Mouse (Mus musculus) midbrain, embryonic 16.5 days (tissue): ENCODE measurements at regions not wholly inside any gene's neighbourhood (a gene's known extent, or its start where the extent isn't known, plus 50 kb on each side); places are given as distances from the start of the nearest gene placed in this dataset.

ENCODE experiments used
- ATAC-seq: fragments of 200-750 bp; cut with Nextera tagmentation; 2 replicates; pipeline ENCODE4 v1.8.0; 2017; ENCODE audit warnings: moderate TSS enrichment
- H3K27ac ChIP-seq: fragments of 300-500 bp; sonication (generic); 2 replicates; pipeline ENCODE4 v1.5.1; 2014; ENCODE audit warnings: mild to moderate bottlenecking, low read length, mixed read lengths
- H3K27me3 ChIP-seq: fragments of 300-500 bp; sonication (generic); 2 replicates; pipeline ENCODE4 v1.6.1; 2014; ENCODE audit warnings: low read depth, low read length, mixed read lengths; ENCODE audit not compliant: control insufficient read depth, insufficient read depth
- H3K36me3 ChIP-seq: fragments of 300-500 bp; sonication (generic); 2 replicates; pipeline ENCODE4 v1.6.1; 2014; ENCODE audit warnings: mild to moderate bottlenecking, low read length, moderate library complexity, mixed read lengths; ENCODE audit not compliant: control insufficient read depth, insufficient read depth
- H3K4me1 ChIP-seq: fragments of 300-500 bp; sonication (generic); 2 replicates; pipeline ENCODE4 v1.6.1; 2014; ENCODE audit warnings: mild to moderate bottlenecking, low read length, mixed read lengths; ENCODE audit not compliant: control insufficient read depth, insufficient read depth
- H3K4me2 ChIP-seq: fragments of 300-500 bp; sonication (generic); 2 replicates; pipeline ENCODE4 v1.6.1; 2014; ENCODE audit warnings: mild to moderate bottlenecking, low read length, mixed read lengths
- H3K4me3 ChIP-seq: fragments of 300-500 bp; sonication (generic); 2 replicates; pipeline ENCODE4 v1.5.1; 2014; ENCODE audit warnings: low read depth, mild to moderate bottlenecking, low read length, moderate library complexity, mixed read lengths
- H3K9ac ChIP-seq: fragments of 300-500 bp; sonication (generic); 2 replicates; pipeline ENCODE4 v1.6.1; 2014; ENCODE audit warnings: low read depth, low read length, mixed read lengths
- H3K9me3 ChIP-seq: fragments of 300-500 bp; sonication (generic); replicated peaks from 2 replicates; pipeline ENCODE4 v1.6.1; 2014; ENCODE audit warnings: mild to moderate bottlenecking, low read length, mixed read lengths; ENCODE audit not compliant: control insufficient read depth, poor library complexity, severe bottlenecking
- WGBS: fragments of 180-500 bp; shearing (Covaris S2); extraction: QIAGEN DNeasy Blood & Tissue Kit; methylation state at CpG from one replicate; pipeline ENCODE4 v1.1.7; 2014; 5-methylcytosine and 5-hydroxymethylcytosine counted together

DNA sequence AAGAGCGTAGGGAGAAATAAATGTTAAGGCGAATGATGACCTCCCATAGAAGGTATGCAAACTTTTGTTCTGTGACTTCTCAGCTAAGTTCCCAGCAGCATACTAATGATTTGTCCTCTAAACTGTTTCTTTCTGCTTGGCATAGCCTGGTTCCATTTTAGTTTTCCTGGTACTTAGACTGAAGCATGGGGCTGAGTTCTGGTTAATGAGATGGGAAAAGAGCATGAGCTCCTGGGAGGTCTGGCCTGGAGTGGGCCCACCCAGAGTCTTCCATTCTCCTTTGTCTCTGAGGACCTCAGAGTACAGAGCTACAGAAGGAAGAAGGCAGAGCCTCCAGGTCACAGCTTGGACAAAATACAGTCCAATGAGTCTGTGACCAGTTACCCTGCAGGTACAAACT is 586.9 kb upstream of the B3galt2 start:
- H3K27me3 ChIP-seq: no peaks in the 10 kb centered on the region
- no peak overlapping the region for H3K9ac ChIP-seq
- ATAC-seq: no peak
- no peak overlapping the region for H3K4me3 ChIP-seq
- no peaks in the 10 kb centered on the region for H3K9me3 ChIP-seq
- H3K4me2 ChIP-seq: no peak overlapping the region
- H3K36me3 ChIP-seq: no peaks in the 10 kb centered on the region
- no peak overlapping the region for H3K27ac ChIP-seq
- H3K4me1 ChIP-seq: no peaks in the 10 kb centered on the region
- WGBS: 96% methylated on average over 2 of the region's 2 CpGs

DNA sequence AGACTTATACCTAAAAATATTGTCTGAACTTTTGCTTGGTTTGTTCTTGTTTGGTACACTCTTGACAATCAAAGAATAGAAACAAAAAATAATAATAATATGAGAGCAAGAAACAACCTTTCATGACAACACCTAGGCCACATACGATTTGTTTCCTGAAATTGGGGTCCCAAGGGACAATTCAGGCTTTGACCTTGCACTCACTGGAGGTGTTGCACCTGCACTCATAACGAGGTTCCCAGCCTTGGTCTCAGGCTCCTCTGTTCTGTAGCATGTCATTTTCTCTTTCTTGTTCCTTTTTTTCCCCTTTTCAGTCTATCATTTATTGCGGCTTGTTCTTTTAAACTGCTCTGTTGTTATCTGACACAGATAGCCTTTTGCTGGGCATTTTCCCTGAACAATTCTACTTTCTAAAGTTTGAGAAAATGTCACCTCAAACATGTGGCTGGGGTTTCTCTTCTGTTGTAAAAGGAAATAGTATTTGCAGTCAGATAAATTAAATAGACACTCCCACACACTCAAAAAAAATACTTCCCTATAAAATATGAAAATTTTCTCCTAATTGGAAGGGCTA is 585.9 kb upstream of the B3galt2 start:
- no peaks in the 10 kb centered on the region for H3K9me3 ChIP-seq
- no peak overlapping the region for H3K4me2 ChIP-seq
- no peaks in the 10 kb centered on the region for H3K27me3 ChIP-seq
- H3K9ac ChIP-seq: no peak overlapping the region
- no peaks in the 10 kb centered on the region for H3K36me3 ChIP-seq
- no peaks in the 10 kb centered on the region for H3K4me1 ChIP-seq
- no peak overlapping the region for H3K27ac ChIP-seq
- 75% methylated on average over 3 of the region's 3 CpGs for WGBS
- no peak for ATAC-seq
- no peak overlapping the region for H3K4me3 ChIP-seq

DNA sequence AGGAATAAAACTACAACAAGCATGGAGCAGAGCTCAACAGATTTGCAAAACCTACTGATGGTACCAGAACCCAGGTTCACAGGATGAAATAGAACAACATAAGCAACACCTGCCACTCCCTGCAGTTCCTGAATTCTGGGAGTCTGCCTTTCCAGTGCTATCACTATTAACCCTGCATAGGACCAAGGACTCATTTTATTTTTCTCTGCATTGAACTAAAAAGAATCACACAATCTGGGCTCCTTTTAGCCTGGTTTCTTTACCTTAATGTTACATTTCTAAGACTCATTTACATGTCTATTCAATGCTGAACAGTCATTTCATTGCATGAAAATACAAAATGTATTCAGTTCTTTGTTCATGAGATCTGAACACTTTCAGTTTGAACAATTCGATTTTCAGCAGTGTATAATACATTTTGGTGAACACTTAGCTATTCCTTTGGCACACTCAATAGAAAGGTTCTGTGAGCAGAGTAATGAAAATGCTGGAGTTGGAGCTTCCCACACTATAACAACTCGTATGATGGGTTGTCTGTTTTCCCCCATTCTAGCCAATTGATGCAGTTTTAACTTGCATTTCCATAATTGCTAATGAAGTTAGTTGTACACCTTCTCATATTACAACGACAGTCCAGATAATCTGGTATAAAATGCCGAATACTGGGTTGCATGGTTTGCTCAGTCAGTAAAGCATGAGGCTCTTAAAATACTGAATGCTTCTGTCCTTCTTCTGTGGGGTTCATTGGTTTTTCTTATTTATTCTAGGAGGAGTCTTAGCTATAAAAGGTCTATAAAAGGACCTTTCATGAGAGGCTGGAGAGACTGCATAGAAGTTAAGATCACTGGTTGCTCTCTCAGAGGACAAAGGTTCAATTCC is 579.5 kb upstream of the B3galt2 start:
- WGBS: 30% methylated on average over 4 of the region's 4 CpGs
- no peaks in the 10 kb centered on the region for H3K9me3 ChIP-seq
- H3K9ac ChIP-seq: no peak overlapping the region
- no peaks in the 10 kb centered on the region for H3K4me1 ChIP-seq
- H3K4me3 ChIP-seq: no peak overlapping the region
- no peaks in the 10 kb centered on the region for H3K36me3 ChIP-seq
- H3K27me3 ChIP-seq: no peaks in the 10 kb centered on the region
- ATAC-seq: no peak
- H3K27ac ChIP-seq: no peak overlapping the region
- no peak overlapping the region for H3K4me2 ChIP-seq

DNA sequence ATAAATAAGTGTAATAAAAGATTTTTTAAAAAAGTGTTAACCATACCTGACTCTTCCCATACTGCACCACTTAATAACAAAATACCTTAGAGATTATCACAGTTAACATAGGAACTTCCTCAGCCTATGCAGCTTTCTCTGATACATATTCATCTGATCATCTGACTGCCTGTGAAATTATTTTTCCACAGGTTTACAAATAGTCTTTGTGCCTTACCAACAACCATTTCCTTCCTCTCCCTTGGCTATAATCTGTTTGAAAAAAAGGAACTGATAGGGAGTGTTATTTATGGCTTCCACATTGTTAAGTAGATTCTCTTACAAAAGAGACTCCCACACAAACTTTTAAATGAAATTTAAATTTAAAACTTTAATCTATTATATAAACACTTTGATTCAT is 575.0 kb upstream of the B3galt2 start:
- no peaks in the 10 kb centered on the region for H3K4me1 ChIP-seq
- no peaks in the 10 kb centered on the region for H3K36me3 ChIP-seq
- ATAC-seq: no peak
- H3K9me3 ChIP-seq: no peaks in the 10 kb centered on the region
- H3K4me2 ChIP-seq: no peak overlapping the region
- H3K4me3 ChIP-seq: no peak overlapping the region
- H3K27ac ChIP-seq: no peak overlapping the region
- no peaks in the 10 kb centered on the region for H3K27me3 ChIP-seq
- H3K9ac ChIP-seq: no peak overlapping the region

DNA sequence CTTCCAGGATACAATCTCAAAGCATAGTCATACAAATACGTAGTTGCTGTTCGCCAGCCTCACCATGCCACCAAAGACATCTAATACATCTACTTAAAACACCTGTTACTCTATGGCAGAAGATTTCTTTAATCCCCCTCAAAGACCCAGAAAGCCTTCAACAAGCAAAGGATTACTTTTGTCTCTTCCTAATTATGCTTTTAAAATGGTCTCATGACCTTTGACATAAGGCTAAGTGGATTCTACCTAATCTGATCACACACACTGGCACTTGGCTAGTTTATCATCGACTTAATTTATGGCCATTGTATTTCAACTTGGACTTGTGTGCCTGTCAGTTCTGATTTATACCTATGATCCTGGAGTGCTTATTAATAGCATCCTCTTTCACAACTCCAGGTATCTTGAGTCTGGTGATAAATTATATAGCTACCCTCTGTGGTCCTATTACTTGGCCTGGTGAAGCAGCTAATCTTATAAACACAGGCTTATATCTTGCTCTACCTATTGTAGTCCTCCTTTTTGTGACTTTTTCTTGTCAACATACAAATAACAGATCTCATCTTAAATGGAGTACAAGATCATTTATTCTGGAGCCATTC is 568.6 kb upstream of the B3galt2 start:
- Histone ChIP-seq H3K36me3 (no peaks in the 10 kb centered on the region), H3K4me1 (no peaks in the 10 kb centered on the region), H3K9ac (no peak overlapping the region), H3K4me2 (no peak overlapping the region), H3K27me3 (no peaks in the 10 kb centered on the region), H3K4me3 (no peak overlapping the region), H3K9me3 (no peaks in the 10 kb centered on the region), H3K27ac (no peak overlapping the region)
- WGBS: 41% methylated on average over 3 of the region's 3 CpGs
- no peak for ATAC-seq

DNA sequence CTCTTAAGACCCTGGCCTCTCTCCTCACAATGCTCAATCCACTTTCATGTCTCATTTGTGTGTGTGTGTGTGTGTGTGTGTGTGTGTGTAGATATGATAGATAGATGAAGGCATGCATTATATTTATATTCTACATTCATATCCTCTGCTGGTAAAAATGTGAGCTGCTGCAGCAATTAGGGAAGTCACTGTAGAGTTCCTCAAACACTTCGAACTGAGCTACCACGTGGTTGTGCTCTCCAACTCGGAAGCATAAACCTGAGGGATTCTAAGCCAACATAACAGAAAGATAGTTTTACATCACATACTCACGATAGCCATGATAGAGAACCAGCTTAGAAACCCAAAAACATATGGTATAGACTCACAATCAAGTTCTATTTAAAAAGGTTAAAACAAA is 565.5 kb upstream of the B3galt2 start:
- Histone ChIP-seq H3K27ac (no peak overlapping the region), H3K36me3 (no peaks in the 10 kb centered on the region), H3K4me3 (no peak overlapping the region), H3K27me3 (no peaks in the 10 kb centered on the region), H3K9me3 (no peaks in the 10 kb centered on the region), H3K9ac (no peak overlapping the region), H3K4me2 (no peak overlapping the region), H3K4me1 (no peaks in the 10 kb centered on the region)
- 73% methylated on average over 4 of the region's 4 CpGs for WGBS
- no peak for ATAC-seq

DNA sequence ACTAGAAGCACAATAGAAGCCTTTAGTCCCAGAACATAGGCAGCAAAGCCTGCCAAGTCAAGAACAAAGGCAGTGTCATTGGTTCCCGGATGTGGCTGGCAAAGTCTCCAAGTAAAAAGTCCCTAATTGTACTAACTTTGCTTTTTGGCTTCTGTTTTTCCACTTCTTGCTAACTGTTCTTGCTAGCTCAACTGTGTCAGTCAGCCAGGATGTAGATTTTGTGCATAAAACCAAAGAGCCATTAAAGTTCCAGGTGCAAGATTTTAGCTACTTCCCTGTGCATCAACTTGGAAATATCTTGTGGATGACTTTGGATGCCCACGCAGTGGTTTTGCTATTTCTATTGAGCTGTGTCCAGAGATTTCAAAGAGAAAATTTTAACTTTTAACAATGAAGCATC is 560.0 kb upstream of the B3galt2 start:
- no peak overlapping the region for H3K27ac ChIP-seq
- WGBS: 78% methylated on average over 2 of the region's 2 CpGs
- H3K4me1 ChIP-seq: no peaks in the 10 kb centered on the region
- no peak for ATAC-seq
- H3K36me3 ChIP-seq: no peaks in the 10 kb centered on the region
- no peaks in the 10 kb centered on the region for H3K27me3 ChIP-seq
- no peak overlapping the region for H3K4me3 ChIP-seq
- H3K9me3 ChIP-seq: no peaks in the 10 kb centered on the region
- no peak overlapping the region for H3K9ac ChIP-seq
- no peak overlapping the region for H3K4me2 ChIP-seq

DNA sequence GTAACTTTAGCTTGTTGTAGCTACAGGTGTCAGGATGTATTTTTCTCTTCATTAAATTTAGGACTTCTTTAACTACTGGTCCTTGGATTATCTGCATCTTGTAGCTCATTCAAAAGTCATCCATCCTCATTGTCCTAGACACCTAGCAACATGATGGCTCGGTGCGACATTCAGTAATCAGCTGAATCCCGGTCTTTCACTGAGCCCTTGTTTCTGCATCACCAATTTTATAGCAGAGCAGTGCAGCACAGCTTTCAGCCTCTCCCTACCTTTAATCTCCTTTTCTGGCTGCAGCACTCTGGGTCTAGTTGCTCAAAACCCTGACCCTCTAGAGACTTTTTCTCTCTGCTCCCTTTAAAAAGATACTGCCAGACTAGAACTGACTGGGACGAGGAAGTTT is 543.6 kb upstream of the B3galt2 start:
- Histone ChIP-seq H3K4me2 (no peak overlapping the region), H3K4me1 (no peaks in the 10 kb centered on the region), H3K4me3 (no peak overlapping the region), H3K9ac (no peak overlapping the region), H3K27me3 (no peaks in the 10 kb centered on the region), H3K9me3 (no peaks in the 10 kb centered on the region), H3K27ac (no peak overlapping the region), H3K36me3 (no peaks in the 10 kb centered on the region)
- 49% methylated on average over 4 of the region's 4 CpGs for whole genome bisulfite sequencing
- ATAC-seq: no peak

DNA sequence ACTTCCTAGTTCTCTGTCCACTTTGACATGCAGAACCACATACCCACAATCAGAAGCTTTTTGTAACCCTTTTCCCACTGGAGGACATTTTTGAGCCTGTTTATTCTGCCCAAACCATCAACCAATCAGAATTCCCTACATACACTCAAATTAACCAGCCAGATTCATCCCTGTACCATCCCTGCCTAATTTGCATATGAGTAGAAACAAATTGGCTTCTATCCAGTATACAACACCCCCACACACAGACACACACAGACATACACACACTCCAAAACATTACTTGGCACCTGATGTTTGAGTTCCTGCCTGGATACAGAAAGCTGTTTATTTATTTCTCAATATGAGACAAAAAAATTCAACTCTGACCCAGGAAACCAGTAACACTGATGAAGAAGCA is 542.2 kb upstream of the B3galt2 start:
- H3K4me1 ChIP-seq: no peaks in the 10 kb centered on the region
- H3K9me3 ChIP-seq: no peaks in the 10 kb centered on the region
- ATAC-seq: no peak

More for the DNA sequence above, 542.2 kb upstream of the B3galt2 start:
- no peaks in the 10 kb centered on the region for H3K27me3 ChIP-seq
- H3K4me2 ChIP-seq: no peak overlapping the region
- no peak overlapping the region for H3K4me3 ChIP-seq
- H3K9ac ChIP-seq: no peak overlapping the region
- no peaks in the 10 kb centered on the region for H3K36me3 ChIP-seq
- H3K27ac ChIP-seq: no peak overlapping the region
